Mouse (Mus musculus) spleen, postnatal 4 days (tissue): ENCODE measurements around the gene Sult2a1.
"Not testable (repeated sequence)": the region's sequence is repeated elsewhere in the genome, so short reads cannot be mapped to it uniquely, and the experiment has no call there.

Experiments used
- DNase-seq, 2 experiments: peaks; one replicate each; pipeline ENCODE4 v3.0.0; 2022; ENCODE audit warnings: low spot score in 2 of 2

Gene Sult2a1

GRCm38 (mm10) chr7:13837309-13837708 is at the start of gene Sult2a1:
Sult2a1 (minus strand) TSS chr7:13837409.
- DNase-seq, result not testable (repeated sequence)

GRCm38 (mm10) chr7:13813913-13814312 is 23.3 kb downstream of the Sult2a1 start:
- DNase-seq, result no peak
